Mouse (Mus musculus): ENCODE measurements around the gene Ano6.

DNA sequence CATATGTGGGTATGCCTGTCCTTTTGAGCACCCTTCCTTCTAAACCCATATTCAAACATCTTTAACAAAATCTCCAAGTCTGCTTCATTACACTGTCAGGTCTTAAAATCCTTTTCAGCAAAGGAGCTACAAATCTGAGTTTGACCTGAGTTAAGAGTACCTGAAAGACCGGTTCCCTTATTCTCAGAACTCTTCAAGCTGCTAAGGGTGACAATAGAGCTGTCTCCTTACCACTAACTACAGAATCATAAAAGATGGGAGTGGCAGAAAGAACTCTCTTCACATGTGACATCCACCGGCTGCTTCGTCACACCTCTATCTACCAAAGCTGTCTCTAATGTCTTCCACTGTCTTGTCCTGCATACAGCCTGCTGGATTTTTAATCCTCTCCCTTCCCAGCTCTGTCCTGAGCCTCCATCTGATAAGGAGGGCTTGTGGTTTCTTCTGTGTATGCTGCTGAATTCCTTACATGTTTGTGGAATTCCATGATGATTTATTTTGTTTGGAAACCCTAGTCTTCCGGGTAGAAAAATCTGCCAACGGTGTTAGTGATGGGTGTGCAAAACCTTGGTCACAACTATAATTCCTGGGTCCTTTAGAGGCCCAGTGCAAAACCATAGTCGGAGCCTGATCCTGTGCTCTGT is 212.4 kb downstream of the Ano6 start:
- TF ChIP-seq CTCF (IDR thresholded peaks at IDR 0.05; ENCODE audit: control insufficient read depth, insufficient read depth, insufficient replicate concordance, low read depth, low read length) (no peak), POLR2A (IDR thresholded peaks at IDR 0.05; ENCODE audit: control insufficient read depth, low read depth, low read length) (no peak)

Measured in testis, adult 2 months (tissue).